Mouse (Mus musculus): ENCODE data around the gene Cyb5b.

DNA sequence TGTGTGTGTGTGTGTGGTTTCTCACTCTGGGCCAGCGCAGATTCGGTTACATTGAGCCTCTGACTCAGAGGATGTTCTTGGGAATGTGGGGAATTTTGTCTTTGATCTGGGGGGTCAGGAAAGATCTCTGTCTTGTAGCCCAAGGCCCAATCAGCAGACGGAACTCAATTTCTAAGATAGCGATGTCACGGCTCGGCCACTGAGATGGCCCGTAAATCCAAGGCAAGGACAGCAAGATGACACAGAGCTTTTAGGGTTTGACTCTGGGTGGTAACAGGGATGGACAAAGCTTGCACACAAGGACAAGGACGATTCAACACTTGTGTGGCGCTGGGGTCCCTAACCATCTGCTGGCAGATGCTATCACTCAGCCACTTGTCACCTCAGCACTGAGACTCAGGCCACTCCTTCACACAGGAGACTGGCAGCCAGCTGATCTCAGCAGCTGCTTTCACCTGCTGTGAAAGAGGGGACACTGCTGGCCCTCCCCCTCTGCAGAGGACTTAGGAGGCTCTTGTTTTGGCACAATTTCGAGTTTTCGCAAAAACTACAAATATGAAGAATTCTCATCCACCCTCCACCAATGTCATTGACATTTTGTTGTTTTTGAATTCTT, 76.7 kb downstream of the Cyb5b start:
- no peak for TF ChIP-seq CTCF (IDR thresholded peaks at IDR 0.05; ENCODE audit: borderline replicate concordance, extremely low read depth, insufficient read depth, insufficient read length)
- no peak for TF ChIP-seq POLR2A (IDR thresholded peaks at IDR 0.05; ENCODE audit: borderline replicate concordance, extremely low read depth, insufficient read depth, insufficient read length, poor library complexity, severe bottlenecking)

Measured in brain, embryonic 14.5 days (tissue).